Mouse (Mus musculus) thymus, adult 2 months (tissue): ENCODE data around the gene Ccdc174.

Experiments
- CTCF ChIP-seq: fragments of 200-500 bp; IDR thresholded peaks from 2 replicates; pipeline ENCODE4 v1.5.1; 2012; ENCODE audit warnings: mild to moderate bottlenecking, control low read depth, low read length, moderate library complexity, borderline replicate concordance; ENCODE audit not compliant: control insufficient read depth, poor library complexity, insufficient read depth; ENCODE audit errors: extremely low read depth
- POLR2A ChIP-seq: fragments of 200-500 bp; IDR thresholded peaks from 2 replicates; pipeline ENCODE4 v1.6.1; 2012; ENCODE audit warnings: mild to moderate bottlenecking, low read length, control low read depth, moderate library complexity; ENCODE audit not compliant: control insufficient read depth, poor library complexity, insufficient read depth; ENCODE audit errors: extremely low read depth

GRCm38 (mm10) chr6:91872781-91873180, 5.1 kb upstream of the Ccdc174 start:
- no peak for TF ChIP-seq POLR2A
- no peak for TF ChIP-seq CTCF
